Mouse (Mus musculus) neural tube, embryonic 15.5 days (tissue): ENCODE measurements around the gene Ndufv1. TPM values are rescaled to one million over a fixed set of nuclear protein-coding genes. Genes with fewer than 3 reads are reported as not detected.

Source experiments
- ATAC-seq: fragments of 200-750 bp; cut with Nextera tagmentation; 2 replicates; pipeline ENCODE4 v1.8.0; 2017; ENCODE audit warnings: mild to moderate bottlenecking, moderate TSS enrichment, moderate library complexity; ENCODE audit not compliant: low FRiP score
- H3K27ac ChIP-seq: fragments of 300-500 bp; sonication (generic); replicated peaks from 2 replicates; pipeline ENCODE4 v1.5.1; 2015; ENCODE audit warnings: mild to moderate bottlenecking, inconsistent platforms
- H3K27me3 ChIP-seq: fragments of 300-500 bp; sonication (generic); replicated peaks from 2 replicates; pipeline ENCODE4 v1.6.1; 2015; ENCODE audit warnings: inconsistent platforms
- H3K36me3 ChIP-seq: fragments of 300-500 bp; sonication (generic); 2 replicates; pipeline ENCODE4 v1.6.1; 2015; ENCODE audit warnings: inconsistent platforms
- H3K4me1 ChIP-seq: fragments of 300-500 bp; sonication (generic); 2 replicates; pipeline ENCODE4 v1.6.1; 2015; ENCODE audit warnings: inconsistent platforms
- H3K4me2 ChIP-seq: fragments of 300-500 bp; sonication (generic); 2 replicates; pipeline ENCODE4 v1.6.1; 2015; ENCODE audit warnings: inconsistent platforms, mild to moderate bottlenecking, moderate library complexity
- H3K4me3 ChIP-seq: fragments of 300-500 bp; sonication (generic); replicated peaks from 2 replicates; pipeline ENCODE4 v1.5.1; 2015; ENCODE audit warnings: mild to moderate bottlenecking, inconsistent platforms
- H3K9ac ChIP-seq: fragments of 300-500 bp; sonication (generic); replicated peaks from 2 replicates; pipeline ENCODE4 v1.6.1; 2015; ENCODE audit warnings: mild to moderate bottlenecking, inconsistent platforms
- H3K9me3 ChIP-seq: fragments of 300-500 bp; sonication (generic); replicated peaks from 2 replicates; pipeline ENCODE4 v1.6.1; 2016; ENCODE audit warnings: inconsistent platforms
- WGBS: fragments of 180-500 bp; shearing (Covaris S2); methylation state at CpG from one replicate; pipeline ENCODE4 v1.1.7; 2015; ENCODE audit warnings: mixed read lengths; 5-methylcytosine and 5-hydroxymethylcytosine counted together
- polyA plus RNA-seq: library from polyadenylated mRNA; unstranded; fragments of >200 nt; fragmentation: Nextera tagmentation; extraction: Ambion mirVana; gene quantifications from 2 replicates; pipeline ENCODE4 v1.2.1, GENCODE M21; 2015

Ndufv1 gene
- polyA plus RNA-seq, 1 experiment from 2014 or later = 279 TPM

DNA sequence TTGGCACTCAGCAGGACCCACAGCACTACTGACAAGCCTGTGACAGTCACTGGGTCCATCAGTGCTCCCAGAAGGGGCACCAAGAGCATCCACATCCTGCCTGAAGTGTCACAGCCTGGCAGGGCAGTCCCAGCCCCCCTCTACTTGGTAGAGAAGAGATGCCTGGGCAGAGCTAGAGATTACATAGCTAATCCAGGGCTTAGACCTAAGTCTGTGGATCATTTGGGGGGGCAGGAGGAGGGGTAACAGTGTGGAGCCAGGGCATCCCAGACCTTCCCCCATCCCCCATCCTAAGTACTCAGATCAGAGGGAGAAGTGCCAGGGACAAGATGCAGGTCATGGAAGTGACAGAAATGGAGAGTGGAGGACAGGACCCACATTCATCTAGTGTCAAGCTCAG lies 2.2 kb upstream of the Ndufv1 start:
- Histone ChIP-seq H3K36me3 (peaks cover 8% of the 10 kb centered on the region; the same call in 1 of the 2 replicates), H3K9ac (no peak overlapping the region), H3K9me3 (no peaks in the 10 kb centered on the region), H3K27ac (no peak overlapping the region), H3K27me3 (no peaks in the 10 kb centered on the region), H3K4me3 (no peak overlapping the region), H3K4me2 (no peak overlapping the region), H3K4me1 (peaks cover 21% of the 10 kb centered on the region)
- ATAC-seq = no peak

DNA sequence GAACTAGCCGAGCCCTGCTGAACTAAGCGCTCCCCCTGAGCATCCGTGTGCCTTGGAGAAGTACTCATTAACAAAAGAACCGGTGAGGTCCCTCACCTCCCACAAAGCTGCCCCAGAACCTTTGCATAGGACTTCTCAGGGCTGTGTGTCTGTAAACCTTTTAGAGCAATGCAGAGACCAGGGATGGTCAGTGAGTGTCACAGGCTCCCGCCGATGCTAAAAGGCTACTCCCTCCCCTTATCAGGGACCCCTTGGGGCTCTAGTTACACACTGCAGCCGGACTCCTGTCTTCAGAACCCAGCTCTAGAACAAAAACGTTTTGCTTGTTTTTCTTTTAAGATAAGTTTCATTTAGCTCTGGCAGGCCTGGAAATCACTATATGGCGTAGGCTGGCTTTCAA lies 460 bp upstream of the Ndufv1 start:
- WGBS = 27% methylated on average over 9 of the region's 9 CpGs
- peak overlapping the region; percentile 88 for H3K4me3 ChIP-seq
- H3K4me1 ChIP-seq = peaks cover 18% of the 10 kb centered on the region
- H3K9me3 ChIP-seq = no peaks in the 10 kb centered on the region
- H3K36me3 ChIP-seq = peaks cover 24% of the 10 kb centered on the region
- H3K27me3 ChIP-seq = no peaks in the 10 kb centered on the region
- ATAC-seq = peak; percentile 48
- H3K9ac ChIP-seq = 0 out of 2 replicates have a peak overlapping the region, but pooled peaks have one; percentile 18
- H3K27ac ChIP-seq = no peak overlapping the region
- peak overlapping the region; percentile 62 for H3K4me2 ChIP-seq

DNA sequence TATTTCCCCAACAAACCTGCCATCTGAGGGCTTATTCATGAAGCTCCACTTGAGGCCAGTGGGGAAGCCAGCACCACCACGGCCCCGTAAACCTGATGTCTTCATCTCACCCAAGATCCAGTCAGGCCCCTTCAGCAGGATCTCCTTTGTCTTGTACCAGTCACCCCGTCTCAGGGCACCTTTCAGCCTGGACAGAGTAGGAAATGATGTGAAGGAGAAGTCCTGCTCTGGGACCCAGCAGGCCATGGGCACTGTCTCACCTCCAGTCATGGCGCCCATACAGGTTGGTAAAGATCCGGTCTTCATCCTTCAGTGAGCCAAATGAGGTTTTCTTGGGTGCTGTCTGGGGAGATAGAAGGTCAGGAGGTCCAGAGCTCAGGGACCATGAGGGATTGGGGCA lies 1.5 kb downstream of the Ndufv1 start:
- Histone ChIP-seq H3K27ac (no peak overlapping the region), H3K4me2 (peak overlapping the region; percentile 62), H3K4me1 (peaks cover 18% of the 10 kb centered on the region), H3K9ac (no peak overlapping the region), H3K9me3 (no peaks in the 10 kb centered on the region), H3K36me3 (peaks cover 44% of the 10 kb centered on the region), H3K4me3 (no peak overlapping the region), H3K27me3 (no peaks in the 10 kb centered on the region)
- ATAC-seq = no peak
- 97% methylated on average over 5 of the region's 5 CpGs for WGBS

DNA sequence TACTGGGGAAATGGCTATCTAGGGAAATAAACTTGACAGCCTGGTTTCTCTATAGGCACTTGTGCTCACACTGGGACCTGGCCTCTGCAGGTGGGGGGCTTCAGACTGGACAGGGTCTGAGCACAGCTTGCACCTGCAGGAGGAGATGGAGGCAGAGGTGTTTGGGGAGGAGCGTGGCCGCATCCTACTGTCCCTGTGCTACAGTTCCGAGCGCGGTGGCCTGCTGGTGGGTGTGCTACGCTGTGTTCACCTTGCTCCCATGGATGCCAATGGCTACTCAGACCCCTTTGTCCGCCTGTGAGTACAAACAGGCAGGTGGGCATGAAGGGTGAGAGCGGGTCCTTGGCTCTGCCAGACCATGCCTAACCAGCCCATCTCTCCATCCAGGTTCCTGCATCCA lies 6.6 kb downstream of the Ndufv1 start:
- H3K4me1 ChIP-seq = peaks cover 13% of the 10 kb centered on the region
- H3K27me3 ChIP-seq = no peaks in the 10 kb centered on the region
- H3K9ac ChIP-seq = no peak overlapping the region
- no peaks in the 10 kb centered on the region for H3K9me3 ChIP-seq
- ATAC-seq = no peak
- H3K4me2 ChIP-seq = no peak overlapping the region
- H3K27ac ChIP-seq = no peak overlapping the region
- peaks cover 46% of the 10 kb centered on the region for H3K36me3 ChIP-seq
- 94% methylated on average over 8 of the region's 8 CpGs for WGBS
- H3K4me3 ChIP-seq = no peak overlapping the region

DNA sequence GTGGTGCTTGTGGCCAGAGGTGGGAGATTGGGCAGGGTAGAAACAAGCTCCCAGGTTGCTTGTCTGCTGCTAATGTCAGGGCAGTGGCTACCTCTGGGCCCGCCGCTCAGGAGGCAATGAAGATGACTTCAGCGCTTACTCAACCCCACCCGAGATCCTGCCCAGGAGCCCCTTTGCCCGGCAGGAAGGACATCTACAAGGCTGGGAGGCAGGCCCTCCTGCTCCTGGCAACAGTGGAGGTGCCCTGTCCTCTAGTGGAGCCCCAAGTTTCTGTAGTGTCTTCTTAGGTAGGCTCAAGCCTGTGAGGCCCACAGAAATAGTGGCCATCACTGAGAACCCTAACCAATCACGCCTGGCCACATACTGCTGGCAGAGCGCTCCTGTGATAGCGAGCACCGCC lies 7.5 kb downstream of the Ndufv1 start:
- Histone ChIP-seq H3K4me3 (no peak overlapping the region), H3K4me1 (peaks cover 13% of the 10 kb centered on the region), H3K9me3 (no peaks in the 10 kb centered on the region), H3K4me2 (no peak overlapping the region), H3K36me3 (peaks cover 44% of the 10 kb centered on the region), H3K9ac (no peak overlapping the region), H3K27ac (no peak overlapping the region), H3K27me3 (no peaks in the 10 kb centered on the region)
- WGBS = 89% methylated on average over 9 of the region's 9 CpGs
- no peak for ATAC-seq

DNA sequence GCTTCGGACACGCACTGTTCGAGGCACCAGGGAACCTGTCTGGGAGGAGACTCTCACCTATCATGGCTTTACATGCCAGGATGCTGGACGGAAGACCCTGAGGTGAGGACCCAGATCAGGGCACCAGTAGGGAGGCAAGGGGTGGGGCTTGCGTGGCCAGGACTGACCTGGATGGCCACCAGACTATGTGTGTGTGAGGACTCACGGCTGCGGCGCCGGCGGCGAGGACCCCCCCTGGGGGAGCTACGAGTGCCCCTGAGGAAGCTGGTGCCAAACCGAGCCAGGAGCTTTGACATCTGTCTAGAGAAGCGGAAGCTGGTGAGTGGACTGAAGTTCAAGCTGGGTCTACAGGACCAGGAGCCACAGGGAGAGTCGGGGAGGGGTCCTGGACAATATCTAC lies 8.3 kb downstream of the Ndufv1 start:
- no peak for ATAC-seq

DNA sequence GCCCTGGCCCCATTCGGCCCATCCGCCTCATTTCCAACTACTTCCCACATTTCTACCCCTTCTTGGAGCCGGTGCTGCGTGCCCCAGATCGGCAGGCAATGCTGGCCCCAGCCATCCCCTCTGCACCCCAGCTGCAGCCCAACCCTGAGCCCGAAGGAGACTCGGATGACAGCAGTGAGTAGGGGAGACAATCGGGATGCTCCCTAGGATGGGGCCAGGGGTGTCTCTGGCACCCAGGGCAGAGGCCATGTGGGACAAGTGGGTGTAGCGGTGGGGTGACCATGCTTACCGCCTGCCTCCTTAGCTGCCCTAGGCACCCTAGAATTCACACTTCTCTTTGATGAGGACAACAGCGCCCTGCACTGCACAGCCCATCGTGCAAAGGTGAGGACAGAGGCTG lies 9.0 kb downstream of the Ndufv1 start:
- Histone ChIP-seq H3K4me2 (no peak overlapping the region), H3K9me3 (no peaks in the 10 kb centered on the region), H3K27me3 (no peaks in the 10 kb centered on the region), H3K27ac (no peak overlapping the region), H3K9ac (no peak overlapping the region), H3K4me1 (peaks cover 22% of the 10 kb centered on the region), H3K4me3 (no peak overlapping the region), H3K36me3 (peaks cover 30% of the 10 kb centered on the region)
- ATAC-seq = no peak
- 77% methylated on average over 12 of the region's 12 CpGs for WGBS

More for the DNA sequence above, 8.3 kb downstream of the Ndufv1 start:
- Histone ChIP-seq H3K9ac (no peak overlapping the region), H3K27ac (no peak overlapping the region), H3K27me3 (no peaks in the 10 kb centered on the region), H3K4me1 (peaks cover 20% of the 10 kb centered on the region), H3K4me2 (no peak overlapping the region), H3K9me3 (no peaks in the 10 kb centered on the region), H3K4me3 (no peak overlapping the region), H3K36me3 (peaks cover 36% of the 10 kb centered on the region)
- WGBS = 88% methylated on average over 15 of the region's 15 CpGs

DNA sequence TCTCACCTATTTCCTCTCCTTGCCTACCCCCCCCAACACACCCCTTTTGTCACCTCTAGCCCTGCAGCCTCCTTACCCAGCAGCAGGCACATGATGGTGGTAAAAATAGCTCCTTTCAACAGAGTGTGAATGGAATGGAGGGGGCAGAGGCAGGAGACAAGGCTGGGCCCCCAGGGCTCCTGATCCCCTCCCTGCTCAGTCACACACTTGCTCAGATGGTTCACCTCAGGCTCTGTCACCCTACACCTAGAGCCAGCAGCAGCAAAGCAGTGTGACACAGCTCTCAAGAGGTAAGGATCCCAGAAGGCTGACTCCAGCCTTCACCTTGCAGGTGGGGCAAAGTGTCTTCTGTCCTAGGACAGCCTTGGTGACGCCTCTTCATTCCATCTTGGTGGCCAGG lies 9.5 kb downstream of the Ndufv1 start, which contains the start of gene Doc2g:
Doc2g (plus strand) TSS at position 202 of the 400 bp plus-strand sequence.
- peaks cover 22% of the 10 kb centered on the region for H3K4me1 ChIP-seq
- 68% methylated on average over 1 of the region's 1 CpGs for WGBS
- H3K9me3 ChIP-seq = no peaks in the 10 kb centered on the region
- H3K36me3 ChIP-seq = peaks cover 25% of the 10 kb centered on the region
- no peak within 1 kb of the TSS for H3K4me2 ChIP-seq
- H3K27ac ChIP-seq = no peak within 1 kb of the TSS
- no peak within 1 kb of the TSS for H3K4me3 ChIP-seq
- H3K27me3 ChIP-seq = no peaks in the 10 kb centered on the region
- H3K9ac ChIP-seq = no peak within 1 kb of the TSS; the same call in 1 of the 2 replicates
- ATAC-seq = no peak

DNA sequence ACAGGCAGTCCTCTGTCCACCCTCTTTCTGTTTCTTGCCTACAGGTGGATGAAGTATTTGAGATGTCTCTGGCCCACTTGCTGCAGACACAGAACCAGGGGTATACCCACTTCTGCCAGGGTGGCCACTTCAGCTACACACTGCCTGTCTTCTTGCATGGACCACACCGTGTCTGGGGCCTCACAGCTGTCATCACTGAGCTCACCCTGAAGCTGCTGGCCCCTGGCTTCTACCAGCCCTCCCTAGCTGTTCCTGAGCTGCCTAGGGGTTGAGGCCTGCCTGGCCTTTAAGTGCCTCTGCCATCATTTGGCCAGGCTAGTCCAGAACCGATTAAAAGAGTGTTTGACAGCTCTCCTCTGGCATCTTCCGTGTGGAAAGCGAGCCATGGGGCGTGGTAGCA lies 10.9 kb downstream of the Ndufv1 start:
- no peaks in the 10 kb centered on the region for H3K27me3 ChIP-seq
- peak overlapping the region; percentile 80 for H3K4me2 ChIP-seq
- H3K27ac ChIP-seq = peak overlapping the region; percentile 97; the same call in 1 of the 2 replicates
- no peak for ATAC-seq
- no peaks in the 10 kb centered on the region for H3K9me3 ChIP-seq
- WGBS = 86% methylated on average over 5 of the region's 5 CpGs
- H3K9ac ChIP-seq = no peak overlapping the region; the same call in 1 of the 2 replicates
- H3K4me1 ChIP-seq = peaks cover 22% of the 10 kb centered on the region
- peak overlapping the region; percentile 83; the same call in 1 of the 2 replicates for H3K4me3 ChIP-seq
- H3K36me3 ChIP-seq = peaks cover 11% of the 10 kb centered on the region

DNA sequence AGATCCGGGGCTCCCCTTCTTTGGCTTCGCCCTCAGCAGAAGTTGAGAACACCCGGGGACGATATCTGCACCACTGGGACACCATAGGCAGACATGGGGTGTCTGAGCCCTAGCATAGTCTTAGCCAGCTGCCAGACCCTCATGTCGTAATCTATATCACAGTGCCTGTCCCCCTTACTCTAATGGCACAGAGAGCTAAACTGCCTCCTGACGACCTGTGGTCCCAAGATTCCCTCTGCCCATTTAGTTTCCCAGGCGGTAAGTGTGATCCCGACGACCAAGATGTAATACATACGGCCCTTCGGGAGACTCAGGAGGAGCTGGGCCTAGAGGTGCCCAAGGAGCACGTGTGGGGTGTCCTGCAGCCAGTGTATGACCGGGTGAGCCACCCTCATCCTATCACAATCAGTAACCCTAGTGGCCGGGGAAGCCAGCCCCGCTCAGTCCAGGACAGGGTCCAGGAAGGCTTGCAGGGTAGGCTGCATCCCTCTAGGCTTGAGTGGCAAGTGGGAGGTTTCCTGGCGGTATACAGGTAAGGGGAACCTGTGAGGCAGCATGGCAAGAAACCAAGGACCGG lies 11.6 kb downstream of the Ndufv1 start:
- peak overlapping the region; percentile 83 for H3K4me3 ChIP-seq
- 18% methylated on average over 17 of the region's 17 CpGs for WGBS
- peaks cover 4% of the 10 kb centered on the region for H3K36me3 ChIP-seq
- peak overlapping the region; percentile 80 for H3K4me2 ChIP-seq
- no peaks in the 10 kb centered on the region for H3K27me3 ChIP-seq
- peaks cover 22% of the 10 kb centered on the region for H3K4me1 ChIP-seq
- ATAC-seq = peak; percentile 15
- peak overlapping the region; percentile 93 for H3K9ac ChIP-seq
- H3K27ac ChIP-seq = peak overlapping the region; percentile 97
- no peaks in the 10 kb centered on the region for H3K9me3 ChIP-seq

DNA sequence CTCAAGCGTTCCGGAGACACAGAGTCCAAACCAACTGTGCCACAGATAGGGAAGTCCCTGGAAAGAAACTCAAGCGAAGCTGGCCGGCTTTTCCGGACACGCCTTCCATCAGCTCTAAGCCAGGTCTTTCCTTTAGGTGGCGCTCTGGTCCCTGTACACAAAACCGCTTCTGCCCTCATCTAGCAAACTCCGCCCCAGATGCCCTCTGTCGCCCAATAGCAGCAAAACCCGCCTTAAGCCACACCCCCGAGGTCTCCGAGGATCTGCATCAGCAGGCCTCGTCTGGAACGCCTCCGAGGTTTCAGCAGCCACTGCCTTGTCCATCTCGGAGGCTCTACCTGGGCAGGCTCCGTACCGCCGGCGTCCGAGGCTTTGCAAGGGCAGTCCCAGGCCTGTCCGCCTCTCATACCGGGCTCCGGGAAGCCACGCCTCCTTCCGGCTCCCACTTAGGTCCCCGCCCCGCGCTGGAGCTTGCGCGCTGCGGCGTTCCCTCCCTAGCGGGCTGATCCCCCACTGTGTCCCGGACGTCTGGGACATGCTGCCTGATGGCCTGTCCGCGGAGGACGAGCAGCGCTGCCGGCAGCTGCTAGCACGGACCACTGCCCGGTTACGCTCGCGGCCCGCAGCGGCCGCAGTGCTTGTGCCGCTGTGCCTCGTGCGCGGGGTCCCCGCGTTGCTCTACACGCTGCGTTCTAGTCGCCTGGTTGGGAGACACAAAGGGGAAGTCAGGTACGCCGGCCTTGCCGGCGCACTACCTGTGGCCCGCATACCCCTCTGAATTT lies 12.3 kb downstream of the Ndufv1 start, which contains the start of the genes Nudt8 and Gm49405:
Nudt8 (plus strand) TSS at position 462 of the 782 bp plus-strand sequence.
Gm49405 (plus strand) TSS at position 508 of the 782 bp plus-strand sequence.
- Histone ChIP-seq H3K4me3 (peak within 1 kb of the TSS; percentile 83), H3K36me3 (no peaks in the 10 kb centered on the region), H3K27me3 (no peaks in the 10 kb centered on the region), H3K9ac (peak within 1 kb of the TSS; percentile 93), H3K4me2 (peak within 1 kb of the TSS; percentile 80), H3K4me1 (peaks cover 22% of the 10 kb centered on the region), H3K27ac (peak within 1 kb of the TSS; percentile 97), H3K9me3 (no peaks in the 10 kb centered on the region)
- WGBS = under 1% methylated on average over 64 of the region's 64 CpGs
- ATAC-seq = peak; percentile 92
